Mouse (Mus musculus): ENCODE data around the gene Pip5k1b. TPM values are rescaled to one million over a fixed set of nuclear protein-coding genes. Genes with fewer than 3 reads are reported as not detected.

The Pip5k1b gene
- total RNA-seq, 2 experiments from 2014 or later: 25.3 to 27.0 TPM

DNA sequence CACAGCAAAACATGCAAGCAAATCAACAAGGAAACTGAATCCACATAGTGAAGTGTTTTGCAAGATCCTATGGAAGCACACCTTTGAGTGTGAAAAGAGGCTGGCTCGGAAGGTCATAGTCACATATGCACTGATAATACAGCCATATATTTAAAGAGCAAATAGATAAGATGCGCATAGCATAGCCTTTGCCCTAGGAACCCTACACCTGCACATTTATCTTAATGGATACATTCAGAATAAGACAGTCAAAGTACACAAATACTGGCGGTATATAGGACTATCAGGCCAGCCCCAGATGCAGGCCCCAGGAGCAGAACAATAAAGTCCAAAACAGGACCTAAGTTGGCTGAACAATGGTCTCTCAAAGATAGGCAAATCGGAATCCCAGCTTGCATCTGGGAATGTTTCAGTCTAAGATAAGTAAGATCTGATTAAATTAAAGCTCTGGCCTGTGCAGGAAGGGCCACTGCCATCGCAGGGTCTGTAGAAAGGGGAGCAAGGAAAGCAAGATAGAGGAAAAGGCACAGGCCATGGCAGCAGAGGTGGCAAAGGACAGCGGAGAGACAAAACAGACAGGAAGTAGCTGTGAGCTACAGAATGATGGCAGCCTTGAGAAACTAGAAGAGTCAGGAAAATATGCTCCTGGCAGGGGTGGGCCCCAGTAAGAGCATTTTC, 35.8 kb downstream of the Pip5k1b start:
- no peak for DNase-seq
- intact Hi-C loops (cut with DNase I): no loop called here

- DNase-seq: no peak
- intact Hi-C loops (cut with DNase I): no loop called here
Observed at GRCm38 (mm10) chr19:24518384-24518783, 37.3 kb downstream of the Pip5k1b start.

DNA sequence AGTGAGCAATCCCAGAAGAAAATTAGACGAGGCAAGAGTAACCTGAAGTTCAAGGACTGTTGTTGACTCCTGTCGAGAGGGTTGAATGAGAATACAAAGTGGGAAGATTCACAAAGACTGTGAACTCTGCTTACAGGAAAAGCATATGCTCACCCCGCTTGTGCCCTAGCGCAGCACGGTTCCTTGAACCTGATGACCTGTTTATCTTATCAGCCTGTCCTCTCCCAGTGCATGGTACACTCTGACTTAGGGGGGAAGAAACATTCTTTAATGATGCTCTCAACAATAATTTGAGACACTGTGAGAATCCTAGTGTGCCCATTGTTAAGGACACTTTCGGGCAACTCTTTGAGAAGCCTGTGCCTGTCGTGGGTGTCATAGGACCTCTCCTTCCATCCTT, 38.6 kb downstream of the Pip5k1b start:
- no peak for DNase-seq
- intact Hi-C loops (cut with DNase I): no loop called here

DNA sequence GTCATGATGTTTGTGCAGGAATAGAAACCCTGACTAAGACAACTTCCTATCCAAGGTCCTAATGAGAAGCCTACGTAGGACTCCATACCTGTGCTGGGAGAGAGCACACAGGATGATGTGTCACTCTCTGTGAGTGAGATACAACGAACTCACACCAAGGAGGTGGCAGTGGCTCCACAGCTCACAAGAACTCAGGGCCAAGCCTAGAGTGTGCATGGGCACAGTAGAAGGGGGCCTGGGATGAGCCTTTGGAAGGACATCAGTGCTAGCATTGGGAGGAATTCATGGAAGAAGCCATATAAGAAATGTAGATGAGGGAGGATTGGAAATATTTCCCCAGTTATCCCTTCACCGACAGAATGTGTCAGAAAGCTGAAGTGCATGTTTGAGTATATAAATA, 39.7 kb downstream of the Pip5k1b start:
- intact Hi-C loops (cut with DNase I): no loop called here
- no peak for DNase-seq

DNA sequence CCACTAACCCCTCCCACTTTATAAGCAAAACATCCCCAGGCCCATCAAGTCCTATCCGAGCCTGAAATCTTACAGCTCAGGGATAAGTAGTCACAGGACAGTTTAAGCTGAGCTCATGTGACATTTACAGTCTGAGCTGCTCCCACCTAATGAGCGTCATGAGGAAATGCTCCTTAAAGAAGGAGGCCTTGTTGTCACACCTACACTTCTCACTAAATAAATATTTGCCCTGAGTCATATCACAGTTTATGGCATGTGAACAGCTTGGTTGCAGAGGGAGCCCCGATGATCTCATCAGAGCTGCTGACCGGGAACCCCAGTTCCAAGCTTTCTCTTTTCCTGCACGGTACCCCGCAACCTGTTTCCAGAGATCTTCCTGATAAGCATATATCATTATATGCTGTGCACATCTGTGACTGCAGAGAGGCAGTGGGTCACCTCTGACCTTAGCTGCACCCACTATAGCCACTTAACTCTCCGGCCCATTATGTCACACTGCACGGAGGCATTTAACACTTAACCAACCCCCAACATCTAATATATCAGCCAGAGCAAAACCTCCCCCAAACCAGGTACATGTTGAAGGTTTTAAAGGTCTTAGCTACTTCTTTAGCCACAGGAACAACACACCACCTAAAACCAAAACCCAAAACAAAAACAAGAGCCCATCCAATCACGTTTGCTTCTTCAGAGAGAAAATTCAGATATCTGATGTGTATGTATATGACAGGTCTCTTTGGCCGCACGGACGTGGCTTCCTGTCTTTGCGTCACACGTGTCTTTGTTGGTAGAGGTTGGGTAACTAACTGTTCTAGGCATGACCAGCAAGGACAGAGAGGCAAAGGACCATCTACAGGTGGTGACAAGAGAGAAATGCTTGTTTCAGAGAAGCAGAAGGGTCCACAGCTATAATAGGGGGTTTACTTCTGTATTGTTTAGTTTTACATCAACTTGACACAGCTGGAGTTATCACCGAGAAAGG, 40.7 kb downstream of the Pip5k1b start:
- no peak for DNase-seq
- intact Hi-C loops (cut with DNase I): no loop called here

- intact Hi-C loops (cut with DNase I): no loop called here
Observed at GRCm38 (mm10) chr19:24513105-24513843, 42.4 kb downstream of the Pip5k1b start.

DNA sequence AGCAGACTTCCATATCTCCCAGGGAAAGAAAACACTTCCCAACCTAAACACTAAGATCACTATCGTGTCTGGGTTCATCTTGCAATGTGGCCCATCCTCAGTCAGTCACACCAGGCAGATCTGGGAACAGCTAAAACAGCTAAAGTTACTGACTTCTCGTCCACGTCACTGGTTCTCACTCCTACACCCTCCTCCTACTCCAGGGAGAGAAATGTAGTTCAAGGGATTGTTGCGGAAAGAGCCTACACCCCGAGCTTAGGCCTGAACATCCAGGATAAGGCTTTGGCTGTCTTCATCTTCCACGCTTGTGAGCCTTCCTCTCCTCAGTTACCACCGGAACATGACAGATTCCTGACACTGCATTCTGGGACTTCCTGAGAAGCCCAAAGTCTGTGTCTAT, 43.7 kb downstream of the Pip5k1b start:
- intact Hi-C loops (cut with DNase I): no loop called here
- DNase-seq: no peak

More at GRCm38 (mm10) chr19:24513105-24513843, 42.4 kb downstream of the Pip5k1b start:
- DNase-seq: no peak

- intact Hi-C loops (cut with DNase I): no loop called here
Observed at GRCm38 (mm10) chr19:24509391-24509790, 46.3 kb downstream of the Pip5k1b start.

DNA sequence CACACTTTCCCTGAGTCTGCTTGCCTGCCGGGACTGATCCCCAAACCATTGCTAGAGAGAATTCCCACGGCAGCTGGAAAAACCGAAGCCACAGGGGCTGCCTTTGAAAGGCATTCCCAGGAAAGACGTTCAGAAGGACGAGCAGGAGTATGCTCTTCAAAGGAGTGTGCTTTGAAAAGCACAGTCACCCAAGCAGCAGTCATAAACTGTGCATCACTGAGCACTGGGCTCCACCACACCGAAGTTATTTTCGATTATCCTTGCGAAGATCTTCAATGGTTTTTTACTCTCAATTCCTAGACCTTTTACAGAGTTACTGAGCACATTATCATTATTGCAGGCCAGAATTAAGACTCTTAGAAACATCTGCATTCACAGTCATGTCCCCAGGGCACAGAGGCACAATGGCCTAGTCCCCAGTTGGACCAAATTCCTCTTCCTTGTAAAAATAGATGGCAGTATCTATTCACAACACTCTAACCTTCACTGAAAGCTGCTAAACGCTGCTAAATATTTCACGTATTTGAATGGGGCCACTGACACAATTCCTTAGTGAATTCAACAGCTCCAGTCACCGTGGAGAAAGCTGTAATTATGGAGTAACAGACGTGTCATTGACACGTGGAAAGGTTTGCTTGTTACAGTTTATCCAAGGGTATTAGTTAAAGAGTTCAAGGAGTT, 47.4 kb downstream of the Pip5k1b start:
- DNase-seq: no peak
- intact Hi-C loops (cut with DNase I): no loop called here

More at GRCm38 (mm10) chr19:24509391-24509790, 46.3 kb downstream of the Pip5k1b start:
- no peak for DNase-seq

- no peak for DNase-seq
- intact Hi-C loops (cut with DNase I): no loop called here
Observed at GRCm38 (mm10) chr19:24502736-24503421, 52.8 kb downstream of the Pip5k1b start.

DNA sequence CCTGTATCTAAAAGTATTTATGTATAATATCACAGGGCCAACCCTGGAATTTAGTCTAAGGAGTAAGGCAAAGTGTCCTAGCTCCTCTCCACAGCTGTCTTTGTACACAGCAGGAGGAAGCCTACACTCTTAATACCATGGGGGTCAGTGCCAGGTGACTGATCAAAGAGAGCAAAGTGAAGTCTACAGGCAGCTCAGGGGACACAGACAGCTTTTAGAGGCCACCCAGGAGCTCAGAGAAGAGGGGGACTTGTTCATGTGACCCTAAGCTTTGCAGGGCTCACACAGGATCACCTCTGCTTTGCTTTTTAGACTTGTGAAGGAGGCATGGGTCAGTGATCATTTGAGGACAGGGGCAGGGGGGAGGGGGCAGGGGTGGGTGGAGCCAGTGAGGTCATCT, 54.1 kb downstream of the Pip5k1b start:
- DNase-seq: no peak
- intact Hi-C loops (cut with DNase I): no loop called here

GRCm38 (mm10) chr19:24500431-24500830, 55.2 kb downstream of the Pip5k1b start:
- no peak for DNase-seq
- intact Hi-C loops (cut with DNase I): no loop called here

- intact Hi-C loops (cut with DNase I): no loop called here
- DNase-seq: no peak
Observed at GRCm38 (mm10) chr19:24499291-24499690, 56.4 kb downstream of the Pip5k1b start.

GRCm38 (mm10) chr19:24493887-24494286, 61.8 kb downstream of the Pip5k1b start:
- DNase-seq: no peak
- intact Hi-C loops (cut with DNase I): no loop called here

DNA sequence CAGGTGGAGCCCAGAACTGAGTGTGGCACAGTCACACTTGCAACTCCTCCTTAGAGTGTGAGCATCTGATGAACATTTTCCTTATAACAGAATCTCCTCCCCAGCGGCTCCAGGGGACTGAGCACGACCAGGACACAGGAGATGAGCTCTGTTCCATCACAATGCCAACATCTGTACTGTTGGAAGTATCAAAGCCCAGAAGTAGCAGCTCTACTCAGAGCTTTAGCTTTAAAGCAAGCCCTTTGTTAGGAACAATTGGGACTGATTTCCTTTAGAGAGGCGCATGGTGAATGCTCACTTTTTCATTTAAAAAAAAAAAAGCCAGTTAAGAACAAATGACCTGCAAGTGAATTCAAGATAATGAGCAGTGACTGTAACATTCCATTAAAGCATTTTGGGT, 63.8 kb downstream of the Pip5k1b start:
- DNase-seq: no peak
- intact Hi-C loops (cut with DNase I): no loop called here

DNA sequence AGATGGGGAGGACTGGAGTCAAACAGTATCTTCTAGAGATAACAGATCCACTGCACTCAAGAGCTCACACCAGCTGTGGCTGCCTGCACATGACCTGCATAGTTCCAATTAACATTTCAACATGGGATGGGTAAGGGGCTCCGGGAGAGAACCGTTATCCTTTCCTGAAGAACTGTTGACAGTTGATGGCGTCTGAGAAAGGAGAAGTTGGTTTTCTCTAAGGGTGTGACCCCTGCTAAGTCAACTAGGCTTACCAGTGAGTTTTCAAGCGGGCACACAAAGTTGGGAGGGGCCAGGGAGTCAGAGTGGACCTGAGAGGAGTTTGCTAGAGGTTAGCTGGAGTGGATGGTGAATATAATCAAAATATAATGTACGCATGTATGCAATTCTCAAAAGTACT, 65.4 kb downstream of the Pip5k1b start:
- intact Hi-C loops (cut with DNase I): no loop called here
- DNase-seq: no peak

- intact Hi-C loops (cut with DNase I): no loop called here
- DNase-seq: no peak
Observed at GRCm38 (mm10) chr19:24486433-24487296, 69.0 kb downstream of the Pip5k1b start.

DNA sequence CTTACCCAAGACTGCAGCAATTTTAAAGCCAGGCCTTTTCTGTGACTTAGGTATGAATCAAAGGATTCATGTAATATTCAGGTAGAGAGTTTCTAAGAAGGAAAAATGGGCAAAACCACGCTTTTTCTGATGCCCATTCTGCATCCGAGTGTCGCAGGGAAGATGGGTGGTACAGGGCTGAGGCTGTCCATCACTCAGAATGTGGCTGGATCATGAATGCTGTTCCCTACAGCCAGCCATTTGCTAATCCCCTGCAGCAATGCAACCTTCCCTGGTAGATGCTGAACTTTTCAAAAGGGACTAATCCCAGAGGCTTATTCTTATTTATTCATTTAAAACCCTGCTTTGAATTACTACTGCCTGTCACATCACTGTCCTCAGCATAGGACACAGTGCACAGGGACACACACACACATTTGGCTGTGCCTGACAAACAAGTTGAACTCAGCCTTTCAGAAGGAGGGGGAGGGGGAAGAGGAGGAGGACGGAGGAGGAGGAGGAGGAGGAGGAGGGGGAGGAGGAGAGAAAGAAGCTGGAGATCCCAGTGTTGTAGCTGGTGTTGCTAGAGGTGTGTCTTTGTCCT, 71.0 kb downstream of the Pip5k1b start:
- intact Hi-C loops (cut with DNase I): no loop called here
- DNase-seq: no peak

GRCm38 (mm10) chr19:24480916-24481315, 74.8 kb downstream of the Pip5k1b start:
- DNase-seq: no peak
- intact Hi-C loops (cut with DNase I): no loop called here
